Mouse (Mus musculus): ENCODE measurements around the gene Thoc6. TPM values are rescaled to one million over a fixed set of nuclear protein-coding genes. Genes with fewer than 3 reads are reported as not detected.

The Thoc6 gene
- polyA plus RNA-seq, 1 experiment from 2014 or later = 56.8 TPM

DNA sequence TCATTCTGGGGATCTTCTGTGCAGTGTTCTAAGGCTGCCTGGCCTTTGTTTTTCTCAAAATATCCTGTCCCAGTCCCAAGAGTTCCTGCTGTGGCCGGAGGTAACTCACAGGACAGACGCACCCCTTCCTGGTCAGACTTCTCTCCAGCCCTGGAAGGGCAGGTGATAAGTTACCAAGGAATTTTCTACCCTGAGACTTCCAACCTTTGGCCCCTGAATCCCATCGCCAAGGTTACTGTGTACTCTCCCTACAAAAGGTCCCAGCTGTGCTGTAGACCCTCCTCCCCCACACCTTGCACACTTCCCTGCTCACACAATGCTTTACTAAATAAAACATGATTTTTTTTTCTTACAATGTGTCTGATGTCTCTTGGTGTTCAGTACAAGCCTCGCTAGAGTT, 8.4 kb upstream of the Thoc6 start:
- no peaks in the 10 kb centered on the region for H3K36me3 ChIP-seq (ENCODE audit: control insufficient read depth, insufficient read depth, low read length)
- H3K27me3 ChIP-seq (ENCODE audit: control insufficient read depth, insufficient read depth, low read length) = peaks cover 64% of the 10 kb centered on the region
- peaks cover 5% of the 10 kb centered on the region; the same call in 1 of the 2 replicates for H3K4me1 ChIP-seq (replicated peaks; ENCODE audit: control insufficient read depth, insufficient read depth, low read length)
- ATAC-seq (ENCODE audit: low FRiP score) = no peak
- 65% methylated on average over 4 of the region's 4 CpGs for WGBS
- H3K4me2 ChIP-seq (replicated peaks; ENCODE audit: low read depth, low read length) = no peak overlapping the region
- H3K9ac ChIP-seq (ENCODE audit: low read depth, low read length) = no peak overlapping the region
- no peak for DNase-seq (ENCODE audit: low spot score)
- no peaks in the 10 kb centered on the region for H3K9me3 ChIP-seq (ENCODE audit: control insufficient read depth, low read length)
- H3K27ac ChIP-seq (ENCODE audit: low read depth, low read length) = no peak overlapping the region
- no peak overlapping the region for H3K4me3 ChIP-seq (ENCODE audit: low read depth, low read length)

GRCm38 (mm10) chr17:23681086-23681485, 7.4 kb upstream of the Thoc6 start:
- WGBS = 79% methylated on average over 10 of the region's 10 CpGs
- H3K4me2 ChIP-seq (replicated peaks; ENCODE audit: low read depth, low read length) = no peak overlapping the region
- no peak for ATAC-seq (ENCODE audit: low FRiP score)

GRCm38 (mm10) chr17:23680336-23680735, 6.7 kb upstream of the Thoc6 start:
- Histone ChIP-seq H3K9ac (ENCODE audit: low read depth, low read length) (no peak overlapping the region), H3K4me1 (replicated peaks; ENCODE audit: control insufficient read depth, insufficient read depth, low read length) (peaks cover 12% of the 10 kb centered on the region), H3K27me3 (ENCODE audit: control insufficient read depth, insufficient read depth, low read length) (peaks cover 78% of the 10 kb centered on the region), H3K4me3 (ENCODE audit: low read depth, low read length) (no peak overlapping the region), H3K4me2 (replicated peaks; ENCODE audit: low read depth, low read length) (no peak overlapping the region), H3K36me3 (ENCODE audit: control insufficient read depth, insufficient read depth, low read length) (no peaks in the 10 kb centered on the region), H3K9me3 (ENCODE audit: control insufficient read depth, low read length) (no peaks in the 10 kb centered on the region), H3K27ac (ENCODE audit: low read depth, low read length) (no peak overlapping the region)
- ATAC-seq (ENCODE audit: low FRiP score) = no peak
- WGBS = 77% methylated on average over 9 of the region's 9 CpGs
- DNase-seq (ENCODE audit: low spot score) = no peak

More at GRCm38 (mm10) chr17:23681086-23681485, 7.4 kb upstream of the Thoc6 start:
- H3K27me3 ChIP-seq (ENCODE audit: control insufficient read depth, insufficient read depth, low read length) = peaks cover 71% of the 10 kb centered on the region
- no peak overlapping the region for H3K9ac ChIP-seq (ENCODE audit: low read depth, low read length)
- no peak overlapping the region for H3K4me3 ChIP-seq (ENCODE audit: low read depth, low read length)
- H3K9me3 ChIP-seq (ENCODE audit: control insufficient read depth, low read length) = no peaks in the 10 kb centered on the region
- DNase-seq (ENCODE audit: low spot score) = no peak
- peaks cover 12% of the 10 kb centered on the region for H3K4me1 ChIP-seq (replicated peaks; ENCODE audit: control insufficient read depth, insufficient read depth, low read length)
- H3K27ac ChIP-seq (ENCODE audit: low read depth, low read length) = no peak overlapping the region
- H3K36me3 ChIP-seq (ENCODE audit: control insufficient read depth, insufficient read depth, low read length) = no peaks in the 10 kb centered on the region

DNA sequence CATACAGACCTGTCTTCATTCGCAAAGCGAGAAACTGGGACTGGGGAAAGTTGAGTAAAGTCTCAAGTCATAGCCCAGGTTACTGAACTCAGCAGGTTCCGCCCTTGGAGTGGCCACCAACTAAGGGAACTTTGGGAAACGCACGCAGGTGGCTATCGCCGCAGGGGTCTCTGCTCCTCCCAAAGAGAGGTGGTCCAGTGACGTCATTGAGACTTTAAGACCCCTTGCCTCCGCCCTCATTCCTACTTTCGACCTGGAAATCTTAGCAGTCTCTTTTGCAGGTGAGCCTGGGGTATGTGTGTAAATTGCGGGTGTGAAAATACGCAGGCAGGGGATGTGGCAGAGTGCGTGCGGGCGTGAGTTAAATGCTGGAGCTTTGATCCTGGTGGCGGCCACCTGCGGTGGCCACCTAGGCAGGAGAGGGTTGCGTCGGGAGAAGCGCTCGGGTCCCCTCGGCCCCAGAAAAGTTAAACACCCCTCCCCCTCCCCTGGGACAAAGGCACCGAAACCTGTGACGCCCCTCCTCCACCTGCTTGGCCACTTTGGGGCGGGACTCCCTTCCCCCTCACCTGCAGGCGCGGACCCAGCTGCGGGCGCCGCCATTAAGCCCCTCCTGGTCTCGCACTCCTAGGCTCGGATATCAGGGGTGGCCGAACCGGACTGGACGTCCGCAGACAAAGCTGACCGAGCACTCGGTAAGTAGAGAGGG, 5.6 kb upstream of the Thoc6 start, which contains the start of gene Cldn6:
TSS of gene Cldn6 (plus strand) at position 123 of the 709 bp plus-strand sequence.
- ATAC-seq (ENCODE audit: low FRiP score) (no peak), DNase-seq (ENCODE audit: low spot score) (no peak)
- WGBS = 3% methylated on average over 38 of the region's 38 CpGs
- Histone ChIP-seq H3K9me3 (ENCODE audit: control insufficient read depth, low read length) (no peaks in the 10 kb centered on the region), H3K27ac (ENCODE audit: low read depth, low read length) (no peak within 1 kb of the TSS), H3K9ac (ENCODE audit: low read depth, low read length) (no peak within 1 kb of the TSS), H3K27me3 (ENCODE audit: control insufficient read depth, insufficient read depth, low read length) (peaks cover 79% of the 10 kb centered on the region), H3K4me3 (ENCODE audit: low read depth, low read length) (no peak within 1 kb of the TSS), H3K4me2 (replicated peaks; ENCODE audit: low read depth, low read length) (no peak within 1 kb of the TSS), H3K36me3 (ENCODE audit: control insufficient read depth, insufficient read depth, low read length) (no peaks in the 10 kb centered on the region), H3K4me1 (replicated peaks; ENCODE audit: control insufficient read depth, insufficient read depth, low read length) (peaks cover 10% of the 10 kb centered on the region)

GRCm38 (mm10) chr17:23677236-23677679, 3.6 kb upstream of the Thoc6 start, which contains the start of gene Tnfrsf12a:
TSS of gene Tnfrsf12a (minus strand) at chr17:23677468.
- DNase-seq (ENCODE audit: low spot score) (peak; percentile 88), ATAC-seq (ENCODE audit: low FRiP score) (peak; percentile 28)
- H3K27me3 ChIP-seq (ENCODE audit: control insufficient read depth, insufficient read depth, low read length) = peaks cover 64% of the 10 kb centered on the region
- H3K4me2 ChIP-seq (replicated peaks; ENCODE audit: low read depth, low read length) = peak within 1 kb of the TSS; percentile 92
- H3K4me1 ChIP-seq (replicated peaks; ENCODE audit: control insufficient read depth, insufficient read depth, low read length) = peaks cover 11% of the 10 kb centered on the region
- H3K27ac ChIP-seq (ENCODE audit: low read depth, low read length) = no peak within 1 kb of the TSS
- peak within 1 kb of the TSS; percentile 45 for H3K4me3 ChIP-seq (ENCODE audit: low read depth, low read length)
- H3K9ac ChIP-seq (ENCODE audit: low read depth, low read length) = peak within 1 kb of the TSS; percentile 40
- H3K36me3 ChIP-seq (ENCODE audit: control insufficient read depth, insufficient read depth, low read length) = no peaks in the 10 kb centered on the region
- no peaks in the 10 kb centered on the region for H3K9me3 ChIP-seq (ENCODE audit: control insufficient read depth, low read length)
- under 1% methylated on average over 34 of the region's 34 CpGs for WGBS

- DNase-seq (ENCODE audit: low spot score) (peak; percentile 57), ATAC-seq (ENCODE audit: low FRiP score) (no peak)
- Histone ChIP-seq H3K36me3 (ENCODE audit: control insufficient read depth, insufficient read depth, low read length) (no peaks in the 10 kb centered on the region), H3K27ac (ENCODE audit: low read depth, low read length) (no peak overlapping the region), H3K4me3 (ENCODE audit: low read depth, low read length) (peak overlapping the region; percentile 45), H3K4me1 (replicated peaks; ENCODE audit: control insufficient read depth, insufficient read depth, low read length) (peaks cover 11% of the 10 kb centered on the region), H3K27me3 (ENCODE audit: control insufficient read depth, insufficient read depth, low read length) (peaks cover 57% of the 10 kb centered on the region), H3K4me2 (replicated peaks; ENCODE audit: low read depth, low read length) (peak overlapping the region; percentile 92), H3K9me3 (ENCODE audit: control insufficient read depth, low read length) (no peaks in the 10 kb centered on the region), H3K9ac (ENCODE audit: low read depth, low read length) (peak overlapping the region; percentile 40; the same call in 1 of the 2 replicates)
- under 1% methylated on average over 34 of the region's 37 CpGs for WGBS
Observed at GRCm38 (mm10) chr17:23676473-23677031, 2.9 kb upstream of the Thoc6 start.

GRCm38 (mm10) chr17:23675564-23676281, 2.0 kb upstream of the Thoc6 start:
- H3K27ac ChIP-seq (ENCODE audit: low read depth, low read length) = no peak overlapping the region
- H3K9ac ChIP-seq (ENCODE audit: low read depth, low read length) = no peak overlapping the region
- H3K9me3 ChIP-seq (ENCODE audit: control insufficient read depth, low read length) = no peaks in the 10 kb centered on the region
- peaks cover 11% of the 10 kb centered on the region for H3K4me1 ChIP-seq (replicated peaks; ENCODE audit: control insufficient read depth, insufficient read depth, low read length)
- peak overlapping the region; percentile 45 for H3K4me3 ChIP-seq (ENCODE audit: low read depth, low read length)
- H3K36me3 ChIP-seq (ENCODE audit: control insufficient read depth, insufficient read depth, low read length) = no peaks in the 10 kb centered on the region
- peak overlapping the region; percentile 8; the same call in 1 of the 2 replicates for H3K4me2 ChIP-seq (replicated peaks; ENCODE audit: low read depth, low read length)
- ATAC-seq (ENCODE audit: low FRiP score) (no peak), DNase-seq (ENCODE audit: low spot score) (no peak)
- peaks cover 49% of the 10 kb centered on the region for H3K27me3 ChIP-seq (ENCODE audit: control insufficient read depth, insufficient read depth, low read length)
- 12% methylated on average over 15 of the region's 15 CpGs for WGBS

GRCm38 (mm10) chr17:23675127-23675526, 1.4 kb upstream of the Thoc6 start:
- Histone ChIP-seq H3K4me2 (replicated peaks; ENCODE audit: low read depth, low read length) (no peak overlapping the region), H3K4me1 (replicated peaks; ENCODE audit: control insufficient read depth, insufficient read depth, low read length) (peaks cover 11% of the 10 kb centered on the region), H3K27me3 (ENCODE audit: control insufficient read depth, insufficient read depth, low read length) (peaks cover 43% of the 10 kb centered on the region), H3K4me3 (ENCODE audit: low read depth, low read length) (no peak overlapping the region), H3K36me3 (ENCODE audit: control insufficient read depth, insufficient read depth, low read length) (no peaks in the 10 kb centered on the region), H3K9ac (ENCODE audit: low read depth, low read length) (no peak overlapping the region), H3K9me3 (ENCODE audit: control insufficient read depth, low read length) (no peaks in the 10 kb centered on the region), H3K27ac (ENCODE audit: low read depth, low read length) (no peak overlapping the region)
- DNase-seq (ENCODE audit: low spot score) (no peak), ATAC-seq (ENCODE audit: low FRiP score) (no peak)
- 44% methylated on average over 5 of the region's 5 CpGs for WGBS
